ENCODE assay signal across 8 mouse cellular contexts in the genomic region with DNA sequence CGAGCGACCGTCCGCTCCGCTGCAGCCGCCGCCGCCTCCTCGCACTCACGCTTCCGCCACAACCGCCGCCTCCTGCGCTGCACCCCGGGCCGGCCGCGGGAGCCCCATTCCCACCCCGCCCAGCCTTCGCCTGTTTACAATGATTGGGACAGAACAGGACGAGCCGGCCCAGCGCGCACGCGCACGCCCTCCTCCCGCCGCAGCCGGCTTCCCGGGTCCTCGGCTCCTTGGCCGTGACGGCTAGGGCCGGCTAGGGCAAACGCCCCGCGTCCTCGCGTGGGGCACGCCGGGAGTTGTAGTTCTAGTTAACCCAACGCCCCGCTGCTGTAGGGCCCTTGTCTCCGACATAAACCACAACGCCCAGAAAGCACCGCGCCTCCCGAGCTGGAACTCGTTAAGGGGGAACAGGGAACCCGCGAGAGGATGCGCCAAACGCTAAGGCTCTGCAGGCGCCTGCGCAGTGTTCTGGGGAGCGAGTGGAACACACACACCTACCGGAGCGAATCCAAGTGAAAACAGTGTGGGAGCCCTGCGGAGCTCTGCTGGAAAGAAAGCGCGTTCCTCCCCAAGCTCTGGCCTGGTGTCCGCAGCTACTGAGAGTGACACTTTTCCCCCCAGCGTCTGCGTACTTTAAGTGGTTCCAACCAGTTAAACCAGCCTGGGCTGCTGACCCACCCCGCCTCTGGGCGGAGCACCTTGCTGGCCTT. TPM values are rescaled to one million over a fixed set of nuclear protein-coding genes. Genes with fewer than 3 reads are reported as not detected.
DNase-seq lines count a peak whose midpoint lies in the region; ATAC-seq lines count a peak whose summit lies in the region.

No protein-coding gene starts in this region.

- DNase-seq in T-cell, adult 2 months (ENCODE audit: low spot score) = peak; percentile 99
- peak; percentile 99 to 100 for DNase-seq in cerebellum, postnatal 36 days
- DNase-seq in frontal cortex, postnatal 36 days (ENCODE audit: low spot score in 2 of 2) = peak; percentile 99 to 100
- DNase-seq in left cerebral cortex, adult 11 months (ENCODE audit: low spot score) = peak; percentile 98
- peak; percentile 99 to 100 for DNase-seq in lung, postnatal 4 days
- DNase-seq in retina, postnatal 7 days (ENCODE audit: low read depth, low spot score) = peak; percentile 97
- DNase-seq in urinary bladder, adult 2 months (ENCODE audit: low spot score) = peak; percentile 98

- peak overlapping the region; percentile 97 for H3K27ac ChIP-seq in hindbrain, embryonic 15.5 days (replicated peaks)

- peak; percentile 99 for ATAC-seq in hindbrain, embryonic 15.5 days (ENCODE audit: low FRiP score, low read depth)

- no peaks in the 10 kb centered on the region for H3K27me3 ChIP-seq in hindbrain, embryonic 15.5 days

- WGBS in hindbrain, embryonic 15.5 days = under 1% methylated on average over 52 of the region's 67 CpGs

- H3K4me1 ChIP-seq in hindbrain, embryonic 15.5 days (replicated peaks) = peaks cover 39% of the 10 kb centered on the region

- no peaks in the 10 kb centered on the region for H3K36me3 ChIP-seq in hindbrain, embryonic 15.5 days

- peak overlapping the region; percentile 82 for H3K4me3 ChIP-seq in hindbrain, embryonic 15.5 days

- H3K9ac ChIP-seq in hindbrain, embryonic 15.5 days = peak overlapping the region; percentile 77

- no peaks in the 10 kb centered on the region for H3K9me3 ChIP-seq in hindbrain, embryonic 15.5 days

- H3K4me2 ChIP-seq in hindbrain, embryonic 15.5 days = peak overlapping the region; percentile 97

RNA-seq across cellular contexts. Expression of a gene that starts 0.8 kb away (rescaled TPM):
- 58.0 and 62.9 TPM in 2 replicates for polyA plus RNA-seq in hindbrain, embryonic 15.5 days (2015; fragmentation: Nextera tagmentation; extraction: Ambion mirVana)
- 59.0 and 64.8 TPM in 2 replicates for polyA plus RNA-seq in urinary bladder, adult 2 months (2012; rRNA removed)

Comparison
In these comparisons a context has a peak if more than half of its experiments do, and no peak if none do; other contexts are left out.
1. Peak in every context shown above with its lines: DNase-seq, ATAC-seq, H3K4me3 ChIP-seq and H3K27ac ChIP-seq.